Mouse (Mus musculus) heart, adult 18-20 months (tissue): ENCODE data around the gene Il1r1. TPM values are rescaled to one million over a fixed set of nuclear protein-coding genes. Genes with fewer than 3 reads are reported as not detected.
A peak's percentile ranks its signal among the peaks of the same experiment; 100 is the strongest.

Experiments
- DNase-seq, 2 experiments: peaks; one replicate each; pipeline ENCODE4 v3.0.0; 2021 to 2022; ENCODE audit warnings: mixed read lengths in 1 of 2
- total RNA-seq, 2 experiments: library from RNA; stranded (reverse); gene quantifications; 2 replicates each; pipeline ENCODE4 v1.2.3; 2021

Gene Il1r1
- total RNA-seq, 2 experiments from 2014 or later: 5.6 to 6.3 TPM

GRCm38 (mm10) chr1:40321824-40322223 is 96.9 kb downstream of the Il1r1 start:
- no peak for DNase-seq

- no peak for DNase-seq
Observed at GRCm38 (mm10) chr1:40322543-40322942, 97.7 kb downstream of the Il1r1 start.

GRCm38 (mm10) chr1:40324457-40324856 is 99.6 kb downstream of the Il1r1 start, which contains the start of gene Il1rl2:
TSS of gene Il1rl2 (plus strand) at chr1:40324610.
- peak; percentile 44 to 52 for DNase-seq

GRCm38 (mm10) chr1:40324955-40325702 is 100.2 kb downstream of the Il1r1 start:
- peak in 1 of 2 experiments; percentile 33 for DNase-seq

- no peak for DNase-seq
Observed at GRCm38 (mm10) chr1:40325711-40326327, 100.9 kb downstream of the Il1r1 start.

GRCm38 (mm10) chr1:40327604-40328003 is 102.7 kb downstream of the Il1r1 start:
- DNase-seq: no peak

GRCm38 (mm10) chr1:40329526-40329925 is 104.6 kb downstream of the Il1r1 start:
- no peak for DNase-seq

- DNase-seq: no peak
Observed at GRCm38 (mm10) chr1:40330181-40330580, 105.3 kb downstream of the Il1r1 start.

- DNase-seq: no peak
Observed at GRCm38 (mm10) chr1:40339346-40339745, 114.5 kb downstream of the Il1r1 start.

- no peak for DNase-seq
Observed at GRCm38 (mm10) chr1:40340102-40340501, 115.2 kb downstream of the Il1r1 start.

GRCm38 (mm10) chr1:40352158-40352903 is 127.5 kb downstream of the Il1r1 start:
- no peak for DNase-seq

- no peak for DNase-seq
Observed at GRCm38 (mm10) chr1:40352904-40353286, 128.0 kb downstream of the Il1r1 start.

GRCm38 (mm10) chr1:40354665-40355064 is 129.8 kb downstream of the Il1r1 start:
- no peak for DNase-seq

GRCm38 (mm10) chr1:40355431-40355843 is 130.6 kb downstream of the Il1r1 start:
- DNase-seq: peak in 1 of 2 experiments; percentile 14

- peak in 1 of 2 experiments; percentile 33 for DNase-seq
Observed at GRCm38 (mm10) chr1:40355904-40356521, 131.1 kb downstream of the Il1r1 start.

GRCm38 (mm10) chr1:40357921-40358320 is 133.0 kb downstream of the Il1r1 start:
- DNase-seq: peak in 1 of 2 experiments; percentile 28

GRCm38 (mm10) chr1:40358351-40358750 is 133.5 kb downstream of the Il1r1 start:
- DNase-seq: no peak

GRCm38 (mm10) chr1:40358771-40359181 is 133.9 kb downstream of the Il1r1 start:
- DNase-seq: peak in 1 of 2 experiments; percentile 49

- DNase-seq: no peak
Observed at GRCm38 (mm10) chr1:40359731-40360130, 134.9 kb downstream of the Il1r1 start.

- DNase-seq: no peak
Observed at GRCm38 (mm10) chr1:40360969-40361368, 136.1 kb downstream of the Il1r1 start.

- no peak for DNase-seq
Observed at GRCm38 (mm10) chr1:40361596-40361995, 136.7 kb downstream of the Il1r1 start.

GRCm38 (mm10) chr1:40362784-40363183 is 137.9 kb downstream of the Il1r1 start:
- DNase-seq: no peak
